Mouse (Mus musculus): Measurements from ENCODE around the gene Igfbp5. TPM values are rescaled to one million over a fixed set of nuclear protein-coding genes. Genes with fewer than 3 reads are reported as not detected.

Igfbp5 gene
- polyA plus RNA-seq, 1 experiment from 2014 or later, result 48.2 TPM

GRCm38 (mm10) chr1:72813639-72814403 is 60.9 kb downstream of the Igfbp5 start:
- H3K27me3 ChIP-seq (ENCODE audit: low read depth, poor library complexity, severe bottlenecking), result peaks cover 2% of the 10 kb centered on the region; the same call in 1 of the 2 replicates
- no peaks in the 10 kb centered on the region for H3K36me3 ChIP-seq
- peaks cover 34% of the 10 kb centered on the region for H3K4me1 ChIP-seq
- peaks cover 10% of the 10 kb centered on the region; the same call in 1 of the 2 replicates for H3K9me3 ChIP-seq (replicated peaks)
- peak; percentile 64 for DNase-seq (ENCODE audit: low spot score)
- H3K4me3 ChIP-seq, result peak overlapping the region; percentile 7
- 5% methylated on average over 6 of the region's 6 CpGs for WGBS
- peak overlapping the region; percentile 89 for H3K27ac ChIP-seq (replicated peaks)

GRCm38 (mm10) chr1:72813089-72813638 is 61.5 kb downstream of the Igfbp5 start:
- H3K4me3 ChIP-seq, result peak overlapping the region; percentile 7; the same call in 1 of the 2 replicates
- H3K27me3 ChIP-seq (ENCODE audit: low read depth, poor library complexity, severe bottlenecking), result no peaks in the 10 kb centered on the region
- 31% methylated on average over 5 of the region's 5 CpGs for WGBS
- peaks cover 10% of the 10 kb centered on the region; the same call in 1 of the 2 replicates for H3K9me3 ChIP-seq (replicated peaks)
- DNase-seq (ENCODE audit: low spot score), result no peak
- peak overlapping the region; percentile 89 for H3K27ac ChIP-seq (replicated peaks)
- no peaks in the 10 kb centered on the region for H3K36me3 ChIP-seq
- H3K4me1 ChIP-seq, result peaks cover 34% of the 10 kb centered on the region

- Histone ChIP-seq H3K9me3 (replicated peaks) (peaks cover 10% of the 10 kb centered on the region; the same call in 1 of the 2 replicates), H3K4me1 (peaks cover 43% of the 10 kb centered on the region), H3K27ac (replicated peaks) (no peak overlapping the region), H3K27me3 (ENCODE audit: low read depth, poor library complexity, severe bottlenecking) (no peaks in the 10 kb centered on the region), H3K36me3 (no peaks in the 10 kb centered on the region), H3K4me3 (no peak overlapping the region)
- no peak for DNase-seq (ENCODE audit: low spot score)
- WGBS, result 92% methylated on average over 3 of the region's 3 CpGs
These were observed 63.6 kb downstream of the Igfbp5 start for GRCm38 (mm10) chr1:72811061-72811460.

- Histone ChIP-seq H3K4me3 (no peak overlapping the region), H3K27me3 (ENCODE audit: low read depth, poor library complexity, severe bottlenecking) (no peaks in the 10 kb centered on the region), H3K27ac (replicated peaks) (no peak overlapping the region), H3K36me3 (no peaks in the 10 kb centered on the region), H3K4me1 (peaks cover 47% of the 10 kb centered on the region), H3K9me3 (replicated peaks) (peaks cover 10% of the 10 kb centered on the region; the same call in 1 of the 2 replicates)
- no peak for DNase-seq (ENCODE audit: low spot score)
- 91% methylated on average over 7 of the region's 7 CpGs for WGBS
These were observed 64.6 kb downstream of the Igfbp5 start for GRCm38 (mm10) chr1:72809951-72810675.

- Histone ChIP-seq H3K27me3 (ENCODE audit: low read depth, poor library complexity, severe bottlenecking) (no peaks in the 10 kb centered on the region), H3K36me3 (no peaks in the 10 kb centered on the region), H3K9me3 (replicated peaks) (peaks cover 10% of the 10 kb centered on the region; the same call in 1 of the 2 replicates), H3K4me3 (no peak overlapping the region), H3K27ac (replicated peaks) (no peak overlapping the region), H3K4me1 (peaks cover 47% of the 10 kb centered on the region)
- 92% methylated on average over 7 of the region's 7 CpGs for WGBS
- DNase-seq (ENCODE audit: low spot score), result no peak
These were observed 65.4 kb downstream of the Igfbp5 start for GRCm38 (mm10) chr1:72809304-72809703.

Other genes with a start within 250 kb of the Igfbp5 start
- gene Ankar, start 174.3 kb downstream of the Igfbp5 start, polyA plus RNA-seq (2016; fragmentation: Nextera tagmentation; extraction: Ambion mirVana), result not detected in 2 replicates
- 1,262 and 1,429 TPM in 2 replicates for gene Rpl37a, start 163.6 kb downstream of the Igfbp5 start, polyA plus RNA-seq (2016; fragmentation: Nextera tagmentation; extraction: Ambion mirVana)
- gene Igfbp2, start 50.4 kb downstream of the Igfbp5 start, polyA plus RNA-seq (2016; fragmentation: Nextera tagmentation; extraction: Ambion mirVana), result 585 and 600 TPM in 2 replicates
- gene Tnp1, start 141.0 kb upstream of the Igfbp5 start, polyA plus RNA-seq (2016; fragmentation: Nextera tagmentation; extraction: Ambion mirVana), result not detected in 2 replicates